Mouse (Mus musculus) adrenal gland, postnatal 25 days (tissue): Measurements from ENCODE around the gene Hhipl1. TPM values are rescaled to one million over a fixed set of nuclear protein-coding genes. Genes with fewer than 3 reads are reported as not detected.

Source experiments
- DNase-seq: peaks from one replicate; pipeline ENCODE4 v3.0.0; 2021; ENCODE audit warnings: mixed read lengths
- long read RNA-seq: library from polyadenylated mRNA; stranded (forward); transcript quantifications from one replicate; pipeline ENCODE4 v2.0.0, GENCODE M21; 2021
- total RNA-seq: library from RNA; stranded (reverse); gene quantifications from 2 replicates; pipeline ENCODE4 v1.2.3, GENCODE M21; 2021

The Hhipl1 gene
- total RNA-seq = 0.48 and 0.67 TPM in 2 replicates
- long read RNA-seq = 0 reads

- DNase-seq = peak; percentile 50
Observed at GRCm38 (mm10) chr12:108305812-108306794, at the start of gene Hhipl1. Gene Hhipl1, plus strand, starts transcription at chr12:108306270.

GRCm38 (mm10) chr12:108256734-108257133 is 49.3 kb upstream of the Hhipl1 start:
- DNase-seq = no peak

GRCm38 (mm10) chr12:108259322-108260049 is 46.6 kb upstream of the Hhipl1 start:
- DNase-seq = no peak

GRCm38 (mm10) chr12:108260950-108261349 is 45.1 kb upstream of the Hhipl1 start:
- no peak for DNase-seq

- no peak for DNase-seq
Observed at GRCm38 (mm10) chr12:108264918-108265317, 41.2 kb upstream of the Hhipl1 start.

- no peak for DNase-seq
Observed at GRCm38 (mm10) chr12:108265831-108266619, 40.0 kb upstream of the Hhipl1 start.

- DNase-seq = no peak
Observed at GRCm38 (mm10) chr12:108267653-108268052, 38.4 kb upstream of the Hhipl1 start.

GRCm38 (mm10) chr12:108268970-108269369 is 37.1 kb upstream of the Hhipl1 start:
- no peak for DNase-seq

- no peak for DNase-seq
Observed at GRCm38 (mm10) chr12:108269699-108270098, 36.4 kb upstream of the Hhipl1 start.

- no peak for DNase-seq
Observed at GRCm38 (mm10) chr12:108270240-108270919, 35.7 kb upstream of the Hhipl1 start.

GRCm38 (mm10) chr12:108271351-108272142 is 34.5 kb upstream of the Hhipl1 start:
- no peak for DNase-seq

- DNase-seq = no peak
Observed at GRCm38 (mm10) chr12:108272143-108272635, 33.9 kb upstream of the Hhipl1 start.

GRCm38 (mm10) chr12:108273466-108274312 is 32.4 kb upstream of the Hhipl1 start:
- no peak for DNase-seq

- DNase-seq = no peak
Observed at GRCm38 (mm10) chr12:108274313-108274595, 31.8 kb upstream of the Hhipl1 start.

- DNase-seq = peak; percentile 48
Observed at GRCm38 (mm10) chr12:108274661-108275507, 31.2 kb upstream of the Hhipl1 start, which contains the start of gene Ccdc85c. Gene Ccdc85c, minus strand, starts transcription at chr12:108275425.

GRCm38 (mm10) chr12:108275508-108275890 is 30.6 kb upstream of the Hhipl1 start:
- DNase-seq = peak; percentile 99

GRCm38 (mm10) chr12:108275920-108276822 is 29.9 kb upstream of the Hhipl1 start:
- DNase-seq = peak; percentile 50
